Mouse (Mus musculus): ENCODE results near the gene Lpar1. TPM values are rescaled to one million over a fixed set of nuclear protein-coding genes. Genes with fewer than 3 reads are reported as not detected.

The Lpar1 gene
- total RNA-seq (2021), result 10 to 100 TPM; 15.9 to 28.0 TPM
- long read RNA-seq, experiment 1, transcript Lpar1-201 (4 exons, 3,512 nt), result major isoform, 9 of 18 reads
- long read RNA-seq, experiment 1, partial matches to known transcripts, result 6 of 18 reads
- long read RNA-seq, experiment 1, other reads (novel, unspliced or antisense), result 3 of 18 reads
- long read RNA-seq, experiment 2, partial matches to known transcripts, result 2 of 7 reads
- long read RNA-seq, experiment 2, other reads (novel, unspliced or antisense), result 1 of 7 reads

DNA sequence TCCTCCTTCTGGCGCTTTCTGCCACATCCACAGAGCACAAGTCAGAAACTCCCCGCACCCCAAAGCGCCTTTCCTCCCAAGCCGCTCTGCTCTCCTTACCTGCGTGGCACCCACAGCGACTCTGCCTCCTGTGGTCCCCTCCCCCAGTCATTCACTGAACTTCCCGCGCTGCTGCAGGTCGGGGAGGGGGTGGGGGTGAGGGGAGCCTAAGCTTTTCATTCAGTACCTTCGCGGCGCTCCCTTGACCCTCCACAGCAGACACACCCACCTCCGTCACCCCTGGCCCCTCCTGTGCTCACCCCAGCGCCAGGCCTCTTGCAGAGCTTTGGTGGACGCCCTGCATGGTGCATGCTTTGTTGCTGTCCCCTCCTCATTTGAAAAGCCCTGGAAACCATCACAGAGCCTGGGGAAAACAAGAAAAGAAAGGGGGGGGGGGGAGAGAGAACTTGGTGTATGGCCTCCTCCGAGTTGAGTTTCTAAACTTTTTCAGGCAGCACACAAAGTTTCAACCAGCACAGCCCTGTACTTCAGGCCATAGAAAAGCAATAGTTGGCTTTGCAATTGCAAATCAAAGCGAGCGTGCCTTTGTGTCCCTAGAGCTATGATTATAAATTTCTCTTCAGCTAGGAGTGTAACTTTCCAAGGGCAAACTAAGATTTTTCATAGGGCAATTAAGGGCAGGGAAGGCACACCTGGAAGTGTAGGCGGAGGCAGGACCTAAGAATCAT lies at the start of gene Lpar1:
Lpar1 (minus strand) TSS at position 268 of the 728 bp plus-strand sequence.
- no peak for DNase-seq

DNA sequence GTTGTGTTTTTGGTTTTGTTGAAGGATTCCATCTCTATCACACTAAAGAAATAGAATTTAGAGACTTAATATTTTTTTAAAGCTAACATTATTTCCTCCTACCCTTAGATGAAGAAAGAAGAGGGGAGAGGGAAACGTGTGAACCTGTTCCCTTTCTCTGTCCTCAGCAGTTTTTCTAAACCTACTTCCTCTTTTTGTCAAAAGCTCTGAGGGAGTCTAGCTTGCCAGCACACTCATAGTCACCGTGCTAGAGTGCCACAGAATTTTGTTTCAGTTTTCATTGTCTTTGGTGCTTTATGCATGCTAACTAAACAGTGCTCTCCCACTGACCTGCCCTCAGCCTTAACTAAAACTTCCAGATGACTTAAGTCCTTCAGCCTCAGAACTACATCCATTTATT lies 32.2 kb upstream of the Lpar1 start:
- DNase-seq, result no peak

DNA sequence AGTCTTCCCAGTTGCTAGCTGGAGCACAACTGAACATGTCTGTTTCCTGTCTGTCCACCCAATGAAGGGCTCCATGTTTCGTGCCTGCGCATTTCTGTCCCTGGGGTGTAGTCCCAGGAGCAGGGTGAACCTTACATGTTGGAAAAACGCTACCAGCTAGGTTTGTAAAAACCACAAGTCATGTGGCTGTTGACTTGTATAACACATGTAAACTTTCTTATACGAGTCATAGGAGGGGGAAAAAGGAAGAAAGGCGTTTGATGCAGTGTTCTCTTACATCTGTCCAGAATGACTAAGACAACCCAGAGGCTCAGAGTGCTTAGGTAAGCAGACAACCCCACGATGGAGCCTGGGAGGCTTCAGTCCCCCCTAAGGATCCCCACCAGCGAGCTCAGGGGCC lies 27.5 kb upstream of the Lpar1 start:
- DNase-seq, result no peak

DNA sequence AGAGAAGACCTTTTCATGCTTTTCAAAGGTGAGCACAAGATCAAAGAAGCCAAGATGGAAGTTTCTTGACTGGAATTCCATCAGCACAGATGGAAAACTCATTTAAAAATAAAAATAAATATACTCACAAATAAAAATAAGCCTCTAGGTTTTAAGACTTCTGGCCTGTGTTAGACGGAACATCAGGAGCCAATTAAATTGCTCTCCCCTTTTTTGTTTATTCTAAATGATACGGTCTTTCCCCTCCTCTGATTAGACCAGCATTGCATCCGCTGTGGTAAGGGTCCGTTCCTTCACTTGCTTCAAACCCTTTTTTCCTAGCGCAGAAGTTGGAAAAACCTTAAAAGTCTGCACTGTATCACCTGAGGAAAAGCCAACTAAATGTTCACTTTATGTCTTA lies 26.8 kb upstream of the Lpar1 start:
- no peak for DNase-seq

DNA sequence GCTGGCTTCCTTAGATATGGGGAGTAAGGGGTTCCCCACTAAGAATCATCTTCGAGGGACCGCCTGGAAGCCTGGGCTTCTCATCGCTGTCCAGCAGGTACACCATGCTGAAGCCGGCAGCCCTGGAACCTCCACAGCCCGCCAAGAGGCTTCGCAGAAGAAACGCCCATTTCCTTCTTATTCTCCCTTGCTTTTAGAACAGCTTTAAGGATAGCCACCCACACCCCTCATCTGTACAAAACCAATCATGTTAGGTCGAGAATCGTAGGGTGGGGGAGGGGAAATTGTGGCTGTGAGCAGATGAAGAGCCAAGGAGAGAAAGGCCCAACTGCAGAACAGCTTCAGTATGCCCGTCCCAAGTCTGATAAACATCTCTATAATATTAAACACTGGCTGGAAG lies 26.4 kb upstream of the Lpar1 start:
- DNase-seq, result no peak

DNA sequence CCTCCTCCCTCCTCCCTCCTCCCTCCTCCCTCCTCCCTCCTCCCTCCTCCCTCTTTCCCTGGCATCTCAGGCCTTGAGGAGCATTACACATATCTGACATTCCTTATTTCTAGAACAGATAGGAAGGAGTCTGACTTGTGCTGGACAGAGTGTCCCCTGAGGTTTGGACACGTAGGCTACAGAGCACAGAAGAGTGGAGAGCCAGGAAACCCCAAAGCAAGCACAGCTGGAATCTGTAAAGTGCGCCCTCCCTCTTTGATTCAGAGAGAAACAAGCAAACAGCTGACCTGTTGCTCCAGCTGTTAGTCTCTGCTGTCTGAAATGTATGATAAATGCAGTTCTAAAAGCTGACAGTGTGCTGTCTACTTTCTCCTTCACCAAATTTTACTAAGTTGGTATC lies 24.8 kb upstream of the Lpar1 start:
- DNase-seq, result no peak

DNA sequence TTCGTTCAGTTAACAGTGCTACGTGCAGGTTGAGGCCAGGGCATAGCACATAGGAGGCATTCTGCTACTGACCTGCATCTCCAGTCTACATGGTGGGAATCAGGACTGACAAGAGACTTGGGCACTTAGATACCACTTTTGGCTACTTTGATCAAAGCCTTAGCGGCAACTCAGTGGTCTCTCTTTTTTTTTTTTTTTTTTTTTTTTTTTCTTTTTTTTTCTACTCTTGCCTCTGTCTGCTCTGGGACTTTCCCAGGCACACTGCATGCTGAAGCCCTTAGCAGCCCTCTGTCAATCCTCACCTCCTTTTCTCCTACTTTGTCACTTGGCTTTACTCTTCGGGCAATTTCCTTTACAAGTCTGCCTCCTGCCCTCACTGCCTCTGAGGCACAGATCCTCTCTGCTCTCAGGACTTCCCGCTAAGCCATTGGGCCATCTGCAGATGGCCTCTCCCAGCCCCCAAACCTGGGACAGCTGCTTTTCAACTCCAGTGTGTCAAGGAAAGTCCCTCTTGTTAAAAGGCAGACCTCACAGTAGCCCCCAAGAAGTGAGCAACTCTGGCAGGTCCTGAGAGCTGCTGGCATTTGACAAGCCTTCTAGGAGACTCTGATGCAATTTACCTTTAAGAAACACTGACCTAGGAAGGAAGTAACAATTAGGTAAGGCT lies 23.8 kb upstream of the Lpar1 start:
- DNase-seq, result no peak

DNA sequence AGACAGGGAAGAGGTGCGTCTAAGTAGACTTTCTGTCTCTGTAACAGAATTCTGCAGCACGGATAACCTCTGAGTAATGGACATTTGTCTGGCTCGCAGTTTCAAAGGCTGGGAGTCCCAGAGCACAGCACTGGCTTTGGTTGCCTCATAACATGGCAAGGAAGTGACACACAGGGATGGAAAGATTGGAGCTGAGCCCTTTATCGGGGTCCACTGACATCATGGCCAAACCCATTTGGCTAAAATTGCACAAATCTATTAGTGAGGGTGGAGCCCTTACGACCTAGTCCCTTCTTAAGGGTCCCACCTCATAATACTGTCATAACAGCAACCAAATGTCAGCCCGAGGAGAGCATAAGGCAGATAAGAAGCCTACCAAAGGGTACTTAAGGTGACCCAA lies 22.1 kb upstream of the Lpar1 start:
- no peak for DNase-seq

DNA sequence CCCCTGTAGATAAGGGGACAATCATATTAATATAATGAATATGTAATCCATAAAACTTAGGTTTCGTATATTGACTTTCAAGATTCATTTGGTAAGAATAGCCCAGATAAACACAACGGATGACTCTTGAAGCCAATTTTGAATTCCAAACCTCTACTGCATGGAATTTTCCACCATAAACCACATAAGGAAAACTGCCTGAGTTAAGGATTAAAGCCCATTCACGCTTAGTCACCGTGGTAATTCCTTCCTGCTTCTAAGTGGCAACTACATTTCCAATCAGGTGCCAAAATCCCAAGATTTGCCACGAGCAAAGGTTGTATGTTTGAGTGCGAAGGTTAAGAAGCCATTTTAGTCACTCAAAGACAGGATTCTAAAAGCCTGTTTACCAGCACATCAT lies 20.3 kb upstream of the Lpar1 start:
- DNase-seq, result no peak

DNA sequence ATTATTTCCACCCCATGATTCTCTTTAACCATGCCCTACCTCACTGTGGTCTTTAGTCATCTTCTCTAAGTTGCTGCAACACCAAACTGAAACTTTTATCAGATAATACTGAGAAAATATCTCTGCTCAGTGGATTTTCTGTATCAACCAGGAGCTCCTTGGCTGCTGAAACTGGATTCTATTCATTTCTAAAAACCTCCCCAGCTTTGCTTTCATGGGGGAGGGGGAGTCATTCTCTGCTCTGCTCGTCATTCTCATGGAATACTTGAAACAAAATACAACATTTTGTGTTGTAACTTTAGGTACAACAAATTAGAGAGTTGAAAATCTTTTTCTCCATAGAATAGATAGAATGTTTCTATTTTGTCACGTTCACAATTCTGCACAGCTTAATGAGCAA lies 18.7 kb upstream of the Lpar1 start:
- DNase-seq, result no peak

DNA sequence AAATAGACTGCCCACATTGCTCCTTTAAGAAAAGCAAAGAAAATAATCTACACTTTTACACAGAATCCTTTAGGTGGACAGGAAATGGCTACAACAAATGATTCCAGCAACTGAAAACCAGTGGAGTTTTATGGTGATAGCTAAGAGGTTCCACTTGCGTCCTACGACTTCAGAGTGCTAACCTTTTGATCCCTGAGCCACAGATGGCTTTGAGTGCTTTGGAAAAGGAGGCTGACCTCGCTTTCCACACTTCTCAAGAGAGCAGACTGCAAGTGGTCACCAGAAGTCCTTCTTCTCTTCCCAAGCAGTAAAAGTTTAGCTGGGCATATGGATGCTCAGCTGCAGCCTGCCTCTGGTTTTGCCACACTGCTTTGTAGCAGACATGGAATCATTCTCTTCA lies 18.0 kb upstream of the Lpar1 start:
- no peak for DNase-seq

DNA sequence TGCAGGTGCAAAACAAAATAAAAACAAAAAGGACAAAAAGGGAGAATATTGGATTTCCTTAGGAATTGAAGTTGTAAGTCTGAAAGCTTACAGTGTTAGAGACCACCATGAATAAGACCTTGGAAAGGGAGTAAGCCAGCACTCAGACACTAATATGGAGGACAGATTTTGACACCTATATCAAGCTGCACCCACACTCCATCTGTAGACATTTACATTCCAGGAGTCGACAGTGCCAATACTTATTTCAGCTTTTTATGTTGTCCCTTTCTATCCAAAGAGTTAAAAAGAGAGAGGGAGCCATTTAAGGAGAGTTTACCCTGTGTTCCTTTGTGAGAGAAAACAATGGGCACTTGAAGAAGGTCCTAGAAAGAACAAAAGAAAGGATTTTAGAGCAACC lies 17.5 kb upstream of the Lpar1 start:
- no peak for DNase-seq

DNA sequence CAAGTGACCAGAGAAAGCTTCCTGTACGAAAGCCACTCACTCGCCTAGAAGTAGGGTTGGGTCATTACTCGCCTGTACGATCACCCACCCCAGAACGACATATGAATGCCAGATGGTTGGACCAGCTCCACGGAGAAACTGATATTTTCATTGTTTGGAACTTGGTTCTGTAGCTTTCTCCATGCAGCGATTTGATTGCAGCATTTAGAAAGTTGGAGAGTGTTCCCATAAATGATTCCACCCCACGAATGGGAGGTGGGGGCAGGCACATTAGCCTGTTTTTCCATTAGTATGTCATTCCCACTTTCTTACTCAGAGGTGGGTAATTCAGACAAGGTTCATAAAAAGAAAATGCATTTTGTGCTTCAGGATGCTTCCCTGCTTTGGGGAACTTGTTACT lies 14.8 kb upstream of the Lpar1 start:
- no peak for DNase-seq

DNA sequence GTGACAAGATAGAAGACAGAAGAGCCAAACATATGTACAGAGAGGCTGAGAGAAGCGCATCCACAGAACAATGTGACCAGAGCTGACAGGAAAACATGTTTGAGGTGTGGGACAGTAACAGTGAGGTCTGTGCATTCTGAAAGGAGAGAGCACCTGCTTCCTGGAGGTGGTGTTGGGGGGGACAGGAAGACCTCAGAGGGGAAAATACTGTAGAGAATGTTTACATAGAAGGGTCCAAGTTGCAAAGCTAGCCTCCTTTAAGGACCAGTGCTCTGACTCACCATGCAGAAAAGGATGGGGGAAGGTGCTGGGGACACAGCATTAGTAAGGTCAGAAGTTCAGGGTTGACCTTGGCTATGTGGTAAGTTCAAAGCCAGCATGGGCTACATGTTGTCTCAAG lies 9.1 kb upstream of the Lpar1 start:
- DNase-seq, result no peak

DNA sequence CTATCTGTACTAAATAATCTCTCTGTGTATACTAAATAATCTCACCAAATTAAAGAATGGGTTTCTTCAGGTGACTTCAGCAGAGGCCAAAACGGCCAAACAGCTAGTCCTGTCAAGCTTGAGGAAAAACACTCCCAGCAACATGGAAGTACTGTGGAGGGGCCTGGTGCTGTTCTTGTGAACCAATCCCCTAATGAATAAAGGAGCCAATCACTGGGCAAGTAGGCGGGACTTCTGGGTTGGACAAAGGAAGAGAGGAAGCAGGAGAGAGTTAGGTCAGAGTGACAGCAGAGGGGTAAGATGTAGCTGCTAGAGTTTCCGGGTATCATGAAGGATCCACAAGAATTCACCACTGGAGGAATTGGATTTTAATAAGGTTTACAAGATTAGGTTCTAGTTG lies 3.3 kb upstream of the Lpar1 start:
- DNase-seq, result no peak

DNA sequence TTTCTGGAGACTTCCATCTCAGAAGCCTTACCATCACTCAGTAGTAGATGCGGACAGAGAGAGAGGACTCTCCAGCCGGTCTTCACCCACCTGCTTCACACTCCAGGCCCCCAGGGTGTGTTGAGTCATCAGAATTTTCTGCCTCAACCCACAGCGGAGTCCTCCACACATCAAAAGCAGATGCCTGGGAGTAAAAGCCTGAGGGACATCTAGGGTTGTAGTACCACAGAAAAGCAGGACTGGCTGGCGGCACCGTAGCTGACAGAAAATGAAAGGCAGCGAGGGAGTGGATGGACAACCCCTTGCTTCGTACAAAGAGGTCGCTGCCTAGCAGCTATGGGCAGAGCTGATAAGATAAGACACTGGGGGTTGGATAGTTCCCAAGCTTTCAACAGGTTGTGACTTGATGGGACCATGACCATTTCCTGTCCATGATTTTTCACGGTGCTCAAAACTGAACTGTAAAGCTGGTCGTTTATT lies 701 bp upstream of the Lpar1 start:
- DNase-seq, result no peak

DNA sequence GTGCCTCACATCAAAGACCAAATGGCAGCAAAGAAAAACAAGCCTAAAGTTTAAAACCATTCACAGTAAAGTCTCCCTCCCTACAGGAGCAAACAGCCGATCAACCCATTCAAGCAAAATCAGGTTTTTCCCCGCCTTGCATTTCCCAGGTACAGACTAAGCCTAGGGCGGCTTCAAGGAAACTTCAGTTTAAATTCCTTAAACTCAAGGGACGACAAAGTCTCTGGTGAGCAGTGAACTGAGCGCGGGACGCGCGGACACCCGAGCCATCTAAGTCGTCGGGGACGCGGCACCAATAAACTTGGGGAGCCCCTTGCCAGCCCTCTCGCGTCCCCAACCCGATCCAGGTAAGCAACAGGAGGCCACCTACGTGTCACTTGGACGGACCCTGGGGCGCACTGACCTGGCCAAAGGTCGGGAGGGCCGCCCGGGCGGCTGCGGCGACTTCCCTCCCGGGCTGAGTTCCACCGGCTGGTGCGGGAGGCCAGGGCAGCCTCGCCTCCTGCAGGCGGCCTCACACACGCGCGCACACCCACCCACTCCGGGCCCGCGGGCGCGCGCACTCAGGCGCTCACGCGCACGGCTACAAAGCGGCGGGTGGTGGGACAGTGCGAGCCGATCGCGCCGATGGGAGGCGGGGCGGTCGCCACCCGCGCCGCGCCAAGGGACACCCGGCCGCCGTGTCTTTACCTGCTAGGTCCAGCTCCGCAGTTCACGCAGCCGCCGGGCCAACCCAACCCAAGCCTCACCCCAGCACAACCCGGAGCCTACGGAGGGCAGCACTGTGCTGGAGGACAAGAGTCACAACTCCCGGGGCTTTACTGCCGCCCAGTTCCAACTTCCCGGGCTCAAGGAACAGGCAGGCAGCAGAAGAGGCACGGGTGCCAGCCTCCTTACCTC lies 717 bp downstream of the Lpar1 start:
- peak; percentile 78 to 89 for DNase-seq

DNA sequence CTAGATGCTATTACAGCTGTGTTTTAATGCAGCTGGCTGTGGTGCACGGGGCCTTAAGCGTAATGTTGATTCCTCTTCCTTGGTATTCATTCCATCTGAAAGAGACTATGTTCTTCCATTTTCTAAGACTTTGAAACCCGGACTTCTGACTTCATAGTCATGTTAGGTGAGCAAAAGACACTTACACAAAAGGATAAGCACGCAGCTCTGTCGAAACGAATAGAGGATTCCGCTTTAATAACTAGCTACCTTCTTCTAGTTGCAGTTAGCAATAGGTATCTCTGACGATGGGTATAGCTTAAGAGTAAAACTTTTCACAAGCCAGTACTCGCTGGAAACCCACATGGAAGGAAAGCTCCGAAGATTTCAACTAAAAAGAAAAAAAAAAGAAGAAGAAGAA lies 1.5 kb downstream of the Lpar1 start:
- DNase-seq, result no peak

DNA sequence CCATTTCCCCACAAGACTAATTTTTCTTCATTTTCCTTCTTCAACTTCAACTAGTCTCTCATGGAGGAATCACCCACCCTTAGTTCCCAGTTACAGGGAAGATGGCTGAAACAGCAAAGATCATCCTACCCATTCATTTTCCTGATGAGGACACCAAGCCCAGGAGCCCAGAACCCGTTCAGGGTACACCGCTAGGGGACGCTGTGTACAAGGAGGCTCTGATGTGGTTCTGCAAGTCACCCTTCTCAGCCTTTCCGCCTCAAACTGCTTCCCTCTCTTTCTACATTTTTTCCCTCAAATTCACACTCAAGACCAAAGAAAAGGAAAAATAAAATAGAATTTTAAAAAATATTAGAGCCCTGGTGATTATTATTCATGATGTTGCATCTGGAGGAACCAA lies 1.9 kb downstream of the Lpar1 start:
- peak; percentile 88 to 90 for DNase-seq

DNA sequence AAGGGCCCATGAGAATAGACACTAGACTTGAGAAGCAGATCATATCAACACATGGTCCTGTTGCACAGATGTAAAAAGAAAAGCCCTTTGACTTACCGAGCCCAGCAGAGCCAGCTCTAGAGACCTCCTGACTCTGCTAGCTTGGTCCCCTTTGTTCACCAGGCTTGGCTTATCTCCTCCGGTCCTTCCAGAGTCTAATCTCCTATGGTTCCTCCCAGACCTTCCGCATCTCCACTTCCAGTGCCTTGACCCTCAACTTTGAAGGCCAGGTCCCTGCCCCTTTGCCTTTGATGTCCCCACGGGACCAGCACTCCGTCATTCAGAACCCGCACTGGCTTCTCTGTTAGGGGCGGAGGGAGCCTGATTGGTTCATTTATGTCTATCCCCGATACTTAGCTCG lies 6.0 kb downstream of the Lpar1 start:
- DNase-seq, result peak; percentile 22 to 26

DNA sequence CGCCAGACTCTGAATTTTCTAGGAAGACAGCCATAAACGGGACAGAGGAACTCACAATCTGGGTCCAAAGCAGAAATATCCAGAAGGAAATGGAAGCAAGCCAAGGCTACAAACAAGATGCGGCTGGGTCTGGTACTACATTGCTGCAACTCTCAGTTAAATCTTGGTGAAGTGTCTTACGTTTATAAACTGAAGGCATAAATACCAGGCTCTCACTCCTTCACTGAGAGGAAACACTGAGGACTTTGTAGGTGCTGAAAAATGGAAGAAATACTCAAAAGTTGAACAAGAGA lies 6.5 kb downstream of the Lpar1 start:
- no peak for DNase-seq

DNA sequence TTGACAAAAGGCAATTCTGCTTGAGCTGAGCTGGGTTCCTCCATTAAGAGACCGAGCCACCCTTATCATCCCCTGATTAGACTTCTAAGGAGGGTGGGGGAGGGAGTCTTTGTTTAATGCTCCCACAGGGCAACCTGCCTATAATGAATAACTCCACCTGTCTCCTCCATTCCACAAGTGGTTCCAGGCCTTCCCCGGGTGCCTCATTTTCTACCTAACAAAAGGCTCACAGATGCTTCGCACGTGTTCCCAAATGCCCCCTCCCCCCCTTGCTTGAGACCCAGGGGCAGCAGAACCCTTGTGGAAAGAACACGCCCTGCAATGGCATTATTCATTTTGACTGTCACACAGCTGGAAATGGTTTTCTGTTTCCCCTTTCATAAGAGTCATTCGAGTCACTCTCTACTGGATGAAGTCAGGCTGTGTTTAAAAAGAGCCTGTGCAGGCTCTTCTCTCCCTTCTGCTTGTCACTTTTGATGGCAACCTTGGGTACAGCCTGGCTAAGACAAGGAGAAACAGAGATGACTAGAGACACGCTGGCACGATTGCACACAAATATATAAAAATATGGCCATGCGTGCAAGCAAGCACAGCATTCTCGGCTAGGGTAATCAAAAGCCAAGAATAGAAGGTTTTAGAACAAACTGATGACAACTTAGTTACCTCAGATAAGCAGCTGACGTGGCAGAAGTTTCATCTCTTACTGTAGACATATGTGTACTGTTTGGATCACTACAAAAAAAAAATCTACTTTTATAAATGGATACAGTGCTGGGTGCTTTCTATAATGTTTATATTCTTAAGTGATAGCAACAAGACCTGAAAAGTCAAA lies 7.0 kb downstream of the Lpar1 start:
- DNase-seq, result no peak

Data from adrenal gland, postnatal 36 days (tissue).